18 mouse cellular contexts compared by ENCODE assay signal in the genomic region with DNA sequence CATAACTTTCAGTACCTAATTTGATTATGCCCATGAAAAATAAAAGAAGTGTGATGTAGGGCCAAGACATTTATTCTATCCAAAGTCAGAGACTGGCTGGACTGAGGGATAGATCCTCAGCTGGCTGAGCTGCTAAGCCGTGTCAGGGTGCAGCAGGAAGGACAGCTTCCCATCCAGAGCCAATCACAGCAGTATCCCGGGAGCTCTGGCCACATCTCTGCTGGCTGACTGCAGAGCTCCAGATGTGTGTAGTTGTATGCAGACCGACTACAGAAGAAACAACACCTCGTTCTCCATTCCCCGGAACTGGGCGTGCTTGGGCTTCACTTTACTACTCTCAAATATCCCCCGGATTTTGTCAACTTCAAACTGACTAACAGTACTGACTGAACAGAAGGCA. TPM values are rescaled to one million over a fixed set of nuclear protein-coding genes. Genes with fewer than 3 reads are reported as not detected.
DNase-seq lines count a peak whose midpoint lies in the region; ATAC-seq and TF ChIP-seq lines count a peak whose summit lies in the region.
"Had no signal": no experiment of that assay in that cellular context is flagged by ENCODE, and none has a peak within 500 bp of the region (broad histone marks: within the 10 kb centered on the region; RNA-seq: fewer than 3 reads in every experiment).

No protein-coding gene starts in this region.

- TF ChIP-seq POLR2A in heart, adult 2 months (IDR thresholded peaks at IDR 0.05; ENCODE audit: insufficient read depth, low read depth, low read length), result no peak
- no peak for TF ChIP-seq POLR2A in limb, embryonic 14.5 days (IDR thresholded peaks at IDR 0.05; ENCODE audit: borderline replicate concordance, extremely low read depth, insufficient read depth, insufficient read length)

- no peaks in the 10 kb centered on the region for H3K9me3 ChIP-seq in heart, embryonic 11.5 days (replicated peaks; ENCODE audit: control insufficient read depth, low read length)
- H3K9me3 ChIP-seq in lung, embryonic 16.5 days (ENCODE audit: control insufficient read depth, low read length), result no peaks in the 10 kb centered on the region
- no peaks in the 10 kb centered on the region for H3K9me3 ChIP-seq in limb, embryonic 14.5 days (ENCODE audit: control insufficient read depth, low read length)
- no peaks in the 10 kb centered on the region for H3K9me3 ChIP-seq in intestine, postnatal 0 days (ENCODE audit: control insufficient read depth)
- H3K9me3 ChIP-seq: hindbrain, embryonic 13.5 days had no signal

- no peak overlapping the region for H3K4me3 ChIP-seq in heart, adult 2 months
- H3K4me3 ChIP-seq in heart, embryonic 11.5 days (ENCODE audit: low read depth, low read length), result no peak overlapping the region
- H3K4me3 ChIP-seq in lung, embryonic 16.5 days (ENCODE audit: low read length), result no peak overlapping the region
- H3K4me3 ChIP-seq in limb, embryonic 14.5 days (replicated peaks; ENCODE audit: low read length), result no peak overlapping the region
- H3K4me3 ChIP-seq in intestine, postnatal 0 days (ENCODE audit: low read depth, low read length), result no peak overlapping the region
- H3K4me3 ChIP-seq: hindbrain, embryonic 13.5 days; left cerebral cortex, adult 2 months had no signal

- WGBS in heart, adult 2 months, result 58% methylated on average over 7 of the region's 7 CpGs
- WGBS in heart, embryonic 11.5 days (ENCODE audit: insufficient replicate concordance), result 53% methylated on average over 7 of the region's 7 CpGs
- WGBS in lung, embryonic 16.5 days, result 43% methylated on average over 7 of the region's 7 CpGs
- WGBS in limb, embryonic 14.5 days, result 24% methylated on average over 7 of the region's 7 CpGs
- WGBS in intestine, postnatal 0 days, result 49% methylated on average over 7 of the region's 7 CpGs

- no peaks in the 10 kb centered on the region for H3K36me3 ChIP-seq in heart, adult 2 months (ENCODE audit: control insufficient read depth, insufficient read depth, low read length)
- H3K36me3 ChIP-seq in heart, embryonic 11.5 days (ENCODE audit: control insufficient read depth, insufficient read depth, low read length), result no peaks in the 10 kb centered on the region
- H3K36me3 ChIP-seq in lung, embryonic 16.5 days (ENCODE audit: control insufficient read depth, insufficient read depth, low read length), result no peaks in the 10 kb centered on the region
- no peaks in the 10 kb centered on the region for H3K36me3 ChIP-seq in limb, embryonic 14.5 days (ENCODE audit: control insufficient read depth, insufficient read depth, low read length)
- H3K36me3 ChIP-seq in intestine, postnatal 0 days (ENCODE audit: control insufficient read depth, insufficient read depth), result no peaks in the 10 kb centered on the region

- no peak overlapping the region for H3K27ac ChIP-seq in heart, adult 2 months
- no peak overlapping the region for H3K27ac ChIP-seq in heart, embryonic 11.5 days (ENCODE audit: low read depth, low read length)
- H3K27ac ChIP-seq in lung, embryonic 16.5 days (ENCODE audit: low read length), result no peak overlapping the region
- H3K27ac ChIP-seq in limb, embryonic 14.5 days (replicated peaks; ENCODE audit: low read depth, low read length), result no peak overlapping the region
- no peak overlapping the region for H3K27ac ChIP-seq in intestine, postnatal 0 days (ENCODE audit: low read depth, low read length)
- H3K27ac ChIP-seq: hindbrain, embryonic 13.5 days; kidney, postnatal 0 days; left cerebral cortex, adult 2 months; stomach, postnatal 0 days had no signal

- H3K4me1 ChIP-seq in heart, adult 2 months (ENCODE audit: control insufficient read depth, insufficient read depth, low read length), result peaks cover 5% of the 10 kb centered on the region
- H3K4me1 ChIP-seq in heart, embryonic 11.5 days (ENCODE audit: control insufficient read depth, insufficient read depth, low read length), result peaks cover 14% of the 10 kb centered on the region
- peaks cover 8% of the 10 kb centered on the region; the same call in 1 of the 2 replicates for H3K4me1 ChIP-seq in lung, embryonic 16.5 days (replicated peaks; ENCODE audit: control insufficient read depth, insufficient read depth, low read length)
- peaks cover 4% of the 10 kb centered on the region; the same call in 1 of the 2 replicates for H3K4me1 ChIP-seq in limb, embryonic 14.5 days (ENCODE audit: control insufficient read depth, insufficient read depth, low read length)
- no peaks in the 10 kb centered on the region for H3K4me1 ChIP-seq in intestine, postnatal 0 days (replicated peaks; ENCODE audit: control insufficient read depth, insufficient read depth, low read length)
- H3K4me1 ChIP-seq: hindbrain, embryonic 13.5 days had no signal

- no peak overlapping the region for H3K9ac ChIP-seq in heart, adult 2 months (ENCODE audit: low read depth, low read length)
- no peak overlapping the region for H3K9ac ChIP-seq in heart, embryonic 11.5 days (ENCODE audit: low read depth, low read length)
- H3K9ac ChIP-seq in lung, embryonic 16.5 days (ENCODE audit: low read length), result no peak overlapping the region
- no peak overlapping the region for H3K9ac ChIP-seq in limb, embryonic 14.5 days (ENCODE audit: low read depth, low read length, severe bottlenecking)
- H3K9ac ChIP-seq in intestine, postnatal 0 days (ENCODE audit: low read depth, low read length), result no peak overlapping the region
- H3K9ac ChIP-seq: hindbrain, embryonic 13.5 days; liver, postnatal 0 days had no signal

- DNase-seq in heart, adult 2 months, result peak; percentile 39 to 41
- DNase-seq in lung, postnatal 25 days (ENCODE audit: low spot score), result no peak
- peak; percentile 67 for DNase-seq in gastrocnemius, postnatal 25 days
- no peak for DNase-seq in limb, embryonic 14.5 days (ENCODE audit: low spot score)
- no peak for DNase-seq in spleen, postnatal 4 days (ENCODE audit: low spot score in 2 of 2)
- DNase-seq: adrenal gland, postnatal 10 days; B cell, adult 2 months; cerebellum, adult 11 months; cerebellum, postnatal 36 days; liver; liver, postnatal 0 days had no signal

- no peak for ATAC-seq in heart, embryonic 11.5 days (replicated peaks; ENCODE audit: insufficient number of reproducible peaks, low FRiP score, low TSS enrichment)
- ATAC-seq in lung, embryonic 16.5 days (ENCODE audit: low read depth), result peak; percentile 64; the same call in 1 of the 2 replicates
- ATAC-seq in limb, embryonic 14.5 days (ENCODE audit: low FRiP score, low read depth), result peak; percentile 53; the same call in 1 of the 2 replicates
- no peak for ATAC-seq in intestine, postnatal 0 days
- ATAC-seq: liver, postnatal 0 days had no signal

- no peaks in the 10 kb centered on the region for H3K27me3 ChIP-seq in heart, adult 2 months (ENCODE audit: control insufficient read depth, insufficient read depth, low read length)
- H3K27me3 ChIP-seq in heart, embryonic 11.5 days (ENCODE audit: control insufficient read depth, insufficient read depth, low read length), result no peaks in the 10 kb centered on the region
- no peaks in the 10 kb centered on the region for H3K27me3 ChIP-seq in lung, embryonic 16.5 days (ENCODE audit: control insufficient read depth, insufficient read depth, low read depth, low read length)
- H3K27me3 ChIP-seq in limb, embryonic 14.5 days (ENCODE audit: control insufficient read depth, insufficient read depth, low read length), result no peaks in the 10 kb centered on the region
- H3K27me3 ChIP-seq in intestine, postnatal 0 days (replicated peaks; ENCODE audit: control insufficient read depth, insufficient read depth, low read length), result no peaks in the 10 kb centered on the region
- H3K27me3 ChIP-seq: hindbrain, embryonic 13.5 days had no signal

- no peaks in the 10 kb centered on the region for H3K79me2 ChIP-seq in heart, adult 2 months (replicated peaks; ENCODE audit: control insufficient read depth, insufficient read depth, low read length)

- no peak for TF ChIP-seq EP300 in heart, adult 2 months (IDR thresholded peaks at IDR 0.05; ENCODE audit: insufficient read depth, low read depth, low read length)

- intact Hi-C loops in heart, adult 2 months (cut with DNase I), result no loop called here

- no peak for TF ChIP-seq CTCF in heart, adult 2 months (IDR thresholded peaks at IDR 0.05)
- no peak for TF ChIP-seq CTCF in intestine, postnatal 0 days (IDR thresholded peaks at IDR 0.05; ENCODE audit: low read depth)

- no peak overlapping the region for H3K4me2 ChIP-seq in heart, embryonic 11.5 days
- H3K4me2 ChIP-seq in lung, embryonic 16.5 days (ENCODE audit: low read depth, low read length), result no peak overlapping the region
- H3K4me2 ChIP-seq in limb, embryonic 14.5 days (replicated peaks; ENCODE audit: low read depth, low read length, severe bottlenecking), result no peak overlapping the region
- H3K4me2 ChIP-seq in intestine, postnatal 0 days (replicated peaks; ENCODE audit: low read depth), result no peak overlapping the region
- H3K4me2 ChIP-seq: hindbrain, embryonic 13.5 days had no signal

RNA-seq across cellular contexts. Expression of a gene that starts 8.7 kb away (rescaled TPM):
- 10 to 100 TPM; 32.5 to 33.9 TPM for total RNA-seq in heart, adult 2 months (2021)
- 10.0 and 23.9 TPM in 2 replicates for polyA plus RNA-seq in heart, adult 2 months (2012; rRNA removed)
- polyA plus RNA-seq in heart, embryonic 11.5 days (2014; fragmentation: Nextera tagmentation; extraction: Ambion mirVana), result 74.4 and 95.6 TPM in 2 replicates
- polyA plus RNA-seq in lung, embryonic 16.5 days (2015; fragmentation: Nextera tagmentation; extraction: Ambion mirVana), result 27.5 and 36.5 TPM in 2 replicates
- 10 to 100 TPM; 30.7 to 31.8 TPM for total RNA-seq in gastrocnemius, postnatal 25 days (2021)
- polyA plus RNA-seq in limb, embryonic 14.5 days (2012; rRNA removed), result 35.7 and 35.9 TPM in 2 replicates
- 65.0 and 72.0 TPM in 2 replicates for polyA plus RNA-seq in limb, embryonic 14.5 days (2014; fragmentation: Nextera tagmentation; extraction: Ambion mirVana)
- 27.4 and 31.1 TPM in 2 replicates for polyA plus RNA-seq in intestine, postnatal 0 days (2015; fragmentation: Nextera tagmentation; extraction: Ambion mirVana)

RNA-seq across cellular contexts. Expression of a gene that starts 55.1 kb away (rescaled TPM):
- total RNA-seq in heart, adult 2 months (2021), result 10 to 100 TPM in 1 of 2 experiments, 1 to 10 TPM in 1; 7.6 to 10.2 TPM
- polyA plus RNA-seq in heart, adult 2 months (2012; rRNA removed), result 1.0 and 3.2 TPM in 2 replicates
- 1.8 and 3.2 TPM in 2 replicates for polyA plus RNA-seq in heart, embryonic 11.5 days (2014; fragmentation: Nextera tagmentation; extraction: Ambion mirVana)
- polyA plus RNA-seq in lung, embryonic 16.5 days (2015; fragmentation: Nextera tagmentation; extraction: Ambion mirVana), result 5.8 and 16.8 TPM in 2 replicates
- total RNA-seq in gastrocnemius, postnatal 25 days (2021), result 1,000 to 10,000 TPM; 4,872 to 5,741 TPM
- 36.4 and 51.8 TPM in 2 replicates for polyA plus RNA-seq in limb, embryonic 14.5 days (2012; rRNA removed)
- polyA plus RNA-seq in limb, embryonic 14.5 days (2014; fragmentation: Nextera tagmentation; extraction: Ambion mirVana), result 98.8 and 126 TPM in 2 replicates
- 0.10 and 0.17 TPM in 2 replicates for polyA plus RNA-seq in intestine, postnatal 0 days (2015; fragmentation: Nextera tagmentation; extraction: Ambion mirVana)

Comparison
In these comparisons a context has a peak if more than half of its experiments do, and no peak if none do; other contexts are left out.
1. DNase-seq: peak in heart, adult 2 months (2 of 2) and gastrocnemius, postnatal 25 days (single experiment); none in lung, postnatal 25 days (single experiment), limb, embryonic 14.5 days (single experiment) and spleen, postnatal 4 days (0 of 2).
2. ATAC-seq: peak in lung, embryonic 16.5 days (single experiment) and limb, embryonic 14.5 days (single experiment); none in heart, embryonic 11.5 days (single experiment) and intestine, postnatal 0 days (single experiment).